Mouse (Mus musculus) lung, postnatal 4 days (tissue): ENCODE measurements at regions not wholly inside any gene's neighbourhood (a gene's known extent, or its start where the extent isn't known, plus 50 kb on each side); places are given as distances from the start of the nearest gene placed in this dataset.

Source experiments
- DNase-seq, 2 experiments: peaks; one replicate each; pipeline ENCODE4 v3.0.0; 2021

- no peak for DNase-seq
Measured at GRCm38 (mm10) chr7:37908618-37909130, 114.7 kb downstream of the Uri1 start.

GRCm38 (mm10) chr7:37893885-37894284 lies 120.4 kb upstream of the Zfp536 start:
- peak in 1 of 2 experiments; percentile 12 for DNase-seq

- no peak for DNase-seq
Measured at GRCm38 (mm10) chr7:37874382-37874781, 100.9 kb upstream of the Zfp536 start.

GRCm38 (mm10) chr7:37870956-37871355 lies 97.5 kb upstream of the Zfp536 start:
- DNase-seq = no peak

- no peak for DNase-seq
Measured at GRCm38 (mm10) chr7:37866468-37866867, 93.0 kb upstream of the Zfp536 start.

GRCm38 (mm10) chr7:37851471-37851870 lies 78.0 kb upstream of the Zfp536 start:
- DNase-seq = no peak

GRCm38 (mm10) chr7:37845201-37845600 lies 71.8 kb upstream of the Zfp536 start:
- DNase-seq = peak; percentile 5 to 43

- peak in 1 of 2 experiments; percentile 5 for DNase-seq
Measured at GRCm38 (mm10) chr7:37842000-37842513, 68.6 kb upstream of the Zfp536 start.

GRCm38 (mm10) chr7:37841549-37841948 lies 68.1 kb upstream of the Zfp536 start:
- no peak for DNase-seq

- no peak for DNase-seq
Measured at GRCm38 (mm10) chr7:37837883-37838282, 64.4 kb upstream of the Zfp536 start.

- DNase-seq = no peak
Measured at GRCm38 (mm10) chr7:37837372-37837771, 63.9 kb upstream of the Zfp536 start.

GRCm38 (mm10) chr7:37833420-37833819 lies 60.0 kb upstream of the Zfp536 start:
- DNase-seq = no peak

- no peak for DNase-seq
Measured at GRCm38 (mm10) chr7:37832322-37832721, 58.9 kb upstream of the Zfp536 start.

- DNase-seq = no peak
Measured at GRCm38 (mm10) chr7:37825766-37826165, 52.3 kb upstream of the Zfp536 start.
